Mouse (Mus musculus): ENCODE results near the gene Nxf1. TPM values are rescaled to one million over a fixed set of nuclear protein-coding genes. Genes with fewer than 3 reads are reported as not detected.
A peak's percentile ranks its signal among the peaks of the same experiment; 100 is the strongest.
"Not testable (repeated sequence)": the region's sequence is repeated elsewhere in the genome, so short reads cannot be mapped to it uniquely, and the experiment has no call there.

Nxf1 gene
- polyA plus RNA-seq, 1 experiment = 78.5 TPM

- no peak overlapping the region for H3ac ChIP-seq (ENCODE audit: control insufficient read depth, insufficient read length, low read depth)
- peaks cover 54% of the 10 kb centered on the region for H3K79me3 ChIP-seq (ENCODE audit: low read depth)
- H3K79me2 ChIP-seq (ENCODE audit: control insufficient read depth, insufficient read depth) = peaks cover 96% of the 10 kb centered on the region
- no peak overlapping the region for H3K4me3 ChIP-seq (ENCODE audit: insufficient read depth, poor library complexity, severe bottlenecking)
- TF ChIP-seq CEBPB (IDR thresholded peaks at IDR 0.05; ENCODE audit: low read depth) (no peak), FOSL1 (IDR thresholded peaks at IDR 0.05; ENCODE audit: insufficient read depth, low read length, poor library complexity, severe bottlenecking) (no peak), USF1 (IDR thresholded peaks at IDR 0.05; ENCODE audit: low read depth) (no peak), MYOG (IDR thresholded peaks at IDR 0.05; ENCODE audit: control insufficient read depth, extremely low read depth, insufficient read length) (no peak), MAX (IDR thresholded peaks at IDR 0.05) (no peak), CTCF (IDR thresholded peaks at IDR 0.05; ENCODE audit: control insufficient read depth, insufficient read depth, insufficient read length) (no peak)
- peaks cover 14% of the 10 kb centered on the region for H3K36me3 ChIP-seq (ENCODE audit: control insufficient read depth, insufficient read depth)
- H3K27me3 ChIP-seq (ENCODE audit: control insufficient read depth, insufficient read depth, insufficient read length) = no peaks in the 10 kb centered on the region
Observed at GRCm38 (mm10) chr19:8716767-8717475, 40.0 kb upstream of the Nxf1 start.

GRCm38 (mm10) chr19:8718357-8718756 is 38.5 kb upstream of the Nxf1 start:
- no peak overlapping the region for H3K4me3 ChIP-seq (ENCODE audit: insufficient read depth, poor library complexity, severe bottlenecking)
- TF ChIP-seq CTCF (IDR thresholded peaks at IDR 0.05; ENCODE audit: control insufficient read depth, insufficient read depth, insufficient read length) (no peak), FOSL1 (IDR thresholded peaks at IDR 0.05; ENCODE audit: insufficient read depth, low read length, poor library complexity, severe bottlenecking) (no peak), MYOG (IDR thresholded peaks at IDR 0.05; ENCODE audit: control insufficient read depth, extremely low read depth, insufficient read length) (no peak), CEBPB (IDR thresholded peaks at IDR 0.05; ENCODE audit: low read depth) (no peak), USF1 (IDR thresholded peaks at IDR 0.05; ENCODE audit: low read depth) (no peak), MAX (IDR thresholded peaks at IDR 0.05) (no peak), MYOD1 (IDR thresholded peaks at IDR 0.05; ENCODE audit: control insufficient read depth, insufficient read length, low read depth) (no peak)
- peaks cover 52% of the 10 kb centered on the region for H3K79me3 ChIP-seq (ENCODE audit: low read depth)
- peaks cover 93% of the 10 kb centered on the region for H3K79me2 ChIP-seq (ENCODE audit: control insufficient read depth, insufficient read depth)
- H3K36me3 ChIP-seq (ENCODE audit: control insufficient read depth, insufficient read depth) = peaks cover 6% of the 10 kb centered on the region
- no peaks in the 10 kb centered on the region for H3K27me3 ChIP-seq (ENCODE audit: control insufficient read depth, insufficient read depth, insufficient read length)
- no peak overlapping the region for H3ac ChIP-seq (ENCODE audit: control insufficient read depth, insufficient read length, low read depth)

- Histone ChIP-seq H3K79me2 (ENCODE audit: control insufficient read depth, insufficient read depth) (peaks cover 93% of the 10 kb centered on the region), H3K79me3 (ENCODE audit: low read depth) (peaks cover 59% of the 10 kb centered on the region)
- not testable (repeated sequence) for H3K27me3 ChIP-seq (ENCODE audit: control insufficient read depth, insufficient read depth, insufficient read length); H3ac ChIP-seq (ENCODE audit: control insufficient read depth, insufficient read length, low read depth); H3K4me3 ChIP-seq (ENCODE audit: insufficient read depth, poor library complexity, severe bottlenecking); H3K36me3 ChIP-seq (ENCODE audit: control insufficient read depth, insufficient read depth)
Observed at GRCm38 (mm10) chr19:8719037-8719436, 37.8 kb upstream of the Nxf1 start.

- H3K27me3 ChIP-seq (ENCODE audit: control insufficient read depth, insufficient read depth, insufficient read length) = no peaks in the 10 kb centered on the region
- H3K79me2 ChIP-seq (ENCODE audit: control insufficient read depth, insufficient read depth) = peaks cover 93% of the 10 kb centered on the region
- TF ChIP-seq FOSL1 (IDR thresholded peaks at IDR 0.05; ENCODE audit: insufficient read depth, low read length, poor library complexity, severe bottlenecking) (no peak), MAX (IDR thresholded peaks at IDR 0.05) (no peak), CEBPB (IDR thresholded peaks at IDR 0.05; ENCODE audit: low read depth) (no peak), CTCF (IDR thresholded peaks at IDR 0.05; ENCODE audit: control insufficient read depth, insufficient read depth, insufficient read length) (no peak), MYOD1 (IDR thresholded peaks at IDR 0.05; ENCODE audit: control insufficient read depth, insufficient read length, low read depth) (no peak), MYOG (IDR thresholded peaks at IDR 0.05; ENCODE audit: control insufficient read depth, extremely low read depth, insufficient read length) (no peak), USF1 (IDR thresholded peaks at IDR 0.05; ENCODE audit: low read depth) (no peak)
- H3K36me3 ChIP-seq (ENCODE audit: control insufficient read depth, insufficient read depth) = peaks cover 32% of the 10 kb centered on the region
- H3ac ChIP-seq (ENCODE audit: control insufficient read depth, insufficient read length, low read depth) = no peak overlapping the region
- H3K4me3 ChIP-seq (ENCODE audit: insufficient read depth, poor library complexity, severe bottlenecking) = peak overlapping the region; percentile 93
- H3K79me3 ChIP-seq (ENCODE audit: low read depth) = peaks cover 72% of the 10 kb centered on the region
Observed at GRCm38 (mm10) chr19:8721378-8721777, 35.5 kb upstream of the Nxf1 start.

- peak overlapping the region; percentile 93 for H3K4me3 ChIP-seq (ENCODE audit: insufficient read depth, poor library complexity, severe bottlenecking)
- H3K27me3 ChIP-seq (ENCODE audit: control insufficient read depth, insufficient read depth, insufficient read length) = no peaks in the 10 kb centered on the region
- TF ChIP-seq MYOG (IDR thresholded peaks at IDR 0.05; ENCODE audit: control insufficient read depth, extremely low read depth, insufficient read length) (no peak), CEBPB (IDR thresholded peaks at IDR 0.05; ENCODE audit: low read depth) (no peak), FOSL1 (IDR thresholded peaks at IDR 0.05; ENCODE audit: insufficient read depth, low read length, poor library complexity, severe bottlenecking) (no peak), USF1 (IDR thresholded peaks at IDR 0.05; ENCODE audit: low read depth) (peak; percentile 42)
- H3K79me3 ChIP-seq (ENCODE audit: low read depth) = peaks cover 68% of the 10 kb centered on the region
- H3K36me3 ChIP-seq (ENCODE audit: control insufficient read depth, insufficient read depth) = peaks cover 38% of the 10 kb centered on the region
- H3K79me2 ChIP-seq (ENCODE audit: control insufficient read depth, insufficient read depth) = peaks cover 91% of the 10 kb centered on the region
- H3ac ChIP-seq (ENCODE audit: control insufficient read depth, insufficient read length, low read depth) = peak overlapping the region; percentile 88
Observed at GRCm38 (mm10) chr19:8722021-8722420, 34.9 kb upstream of the Nxf1 start.

- H3K4me3 ChIP-seq (ENCODE audit: insufficient read depth, poor library complexity, severe bottlenecking) = peak overlapping the region; percentile 93
- TF ChIP-seq MYOG (IDR thresholded peaks at IDR 0.05; ENCODE audit: control insufficient read depth, extremely low read depth, insufficient read length) (no peak), CEBPB (IDR thresholded peaks at IDR 0.05; ENCODE audit: low read depth) (no peak), CTCF (IDR thresholded peaks at IDR 0.05; ENCODE audit: control insufficient read depth, insufficient read depth, insufficient read length) (no peak), FOSL1 (IDR thresholded peaks at IDR 0.05; ENCODE audit: insufficient read depth, low read length, poor library complexity, severe bottlenecking) (no peak), MYOD1 (IDR thresholded peaks at IDR 0.05; ENCODE audit: control insufficient read depth, insufficient read length, low read depth) (no peak), USF1 (IDR thresholded peaks at IDR 0.05; ENCODE audit: low read depth) (no peak), MAX (IDR thresholded peaks at IDR 0.05) (no peak)
- peak overlapping the region; percentile 88 for H3ac ChIP-seq (ENCODE audit: control insufficient read depth, insufficient read length, low read depth)
- peaks cover 63% of the 10 kb centered on the region for H3K79me3 ChIP-seq (ENCODE audit: low read depth)
- no peaks in the 10 kb centered on the region for H3K27me3 ChIP-seq (ENCODE audit: control insufficient read depth, insufficient read depth, insufficient read length)
- peaks cover 86% of the 10 kb centered on the region for H3K79me2 ChIP-seq (ENCODE audit: control insufficient read depth, insufficient read depth)
- peaks cover 38% of the 10 kb centered on the region for H3K36me3 ChIP-seq (ENCODE audit: control insufficient read depth, insufficient read depth)
Observed at GRCm38 (mm10) chr19:8722559-8722906, 34.3 kb upstream of the Nxf1 start.

Measured in C2C12 (cell line).